Mouse (Mus musculus): Measurements from ENCODE around the gene Gm37419.

DNA sequence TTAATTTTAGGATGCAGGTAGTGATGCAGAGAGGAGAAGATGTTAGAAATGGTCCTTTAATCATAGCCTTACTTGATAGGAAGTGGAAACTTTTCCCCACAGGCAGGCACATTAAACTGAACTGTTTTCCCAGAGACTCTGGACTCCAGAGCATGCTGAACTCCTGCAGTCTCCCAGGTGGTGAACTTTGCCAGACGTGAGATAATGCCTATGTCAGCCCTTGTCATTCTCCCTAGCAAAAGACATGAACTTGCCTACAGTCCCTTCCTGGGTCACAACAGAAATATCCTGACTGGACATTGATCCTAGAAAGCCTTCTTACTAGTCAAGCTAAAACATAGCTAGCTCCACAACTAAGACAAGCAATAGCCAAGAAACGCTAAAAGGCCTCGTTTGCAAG lies 23.0 kb downstream of the Gm37419 start:
- TF ChIP-seq CTCF (conservative IDR thresholded peaks at IDR 0.05; ENCODE audit: low read length) (no peak), POU5F1 (IDR thresholded peaks at IDR 0.05; ENCODE audit: borderline replicate concordance, low read length) (no peak), NANOG (IDR thresholded peaks at IDR 0.05; ENCODE audit: borderline replicate concordance, low read length) (no peak)
